Mouse (Mus musculus) liver, adult 2 months (tissue): Measurements from ENCODE around the gene Ifitm2. TPM values are rescaled to one million over a fixed set of nuclear protein-coding genes. Genes with fewer than 3 reads are reported as not detected.

Source experiments
- DNase-seq: peaks from one replicate; pipeline ENCODE4 v3.0.0-alpha.2; 2011; ENCODE audit warnings: low read depth, low spot score; ENCODE audit errors: extremely low read depth
- H3K27ac ChIP-seq: fragments of 200-500 bp; replicated peaks from 2 replicates; pipeline ENCODE4 v1.5.1; 2012; ENCODE audit warnings: low read depth, mild to moderate bottlenecking, control low read depth, inconsistent platforms, low read length; ENCODE audit not compliant: insufficient read depth
- H3K27me3 ChIP-seq: fragments of 200-500 bp; 2 replicates; pipeline ENCODE4 v1.6.1; 2012; ENCODE audit warnings: mild to moderate bottlenecking, moderate library complexity, low read length, inconsistent platforms; ENCODE audit not compliant: control insufficient read depth, insufficient read depth
- H3K36me3 ChIP-seq: fragments of 200-500 bp; 2 replicates; pipeline ENCODE4 v1.6.1; 2012; ENCODE audit warnings: low read length, inconsistent platforms; ENCODE audit not compliant: control insufficient read depth, insufficient read depth
- H3K4me1 ChIP-seq: fragments of 200-500 bp; 2 replicates; pipeline ENCODE4 v1.6.1; 2011; ENCODE audit warnings: low read length; ENCODE audit not compliant: control insufficient read depth, insufficient read depth
- H3K4me3 ChIP-seq: fragments of 200-500 bp; 2 replicates; pipeline ENCODE4 v1.5.1; 2011; ENCODE audit warnings: low read depth, mild to moderate bottlenecking, control low read depth, low read length, moderate library complexity; ENCODE audit not compliant: insufficient read depth
- H3K79me2 ChIP-seq: fragments of 200-500 bp; 2 replicates; pipeline ENCODE4 v1.6.1; 2012; ENCODE audit warnings: inconsistent platforms, mild to moderate bottlenecking, low read length, moderate library complexity; ENCODE audit not compliant: control insufficient read depth, insufficient read depth
- H3K9ac ChIP-seq: fragments of 200-500 bp; 2 replicates; pipeline ENCODE4 v1.6.1; 2012; ENCODE audit warnings: low read depth, mild to moderate bottlenecking, control low read depth, inconsistent platforms, low read length
- CTCF ChIP-seq: fragments of 200-500 bp; IDR thresholded peaks from 2 replicates; pipeline ENCODE4 v1.5.1; 2011; ENCODE audit warnings: low read depth, low read length, control low read depth
- POLR2A ChIP-seq: fragments of 200-500 bp; IDR thresholded peaks from 2 replicates; pipeline ENCODE4 v1.6.1; 2011; ENCODE audit warnings: low read length, control low read depth; ENCODE audit not compliant: insufficient read depth; ENCODE audit errors: extremely low read depth
- WGBS: fragments of 180-500 bp; shearing (Covaris S2); methylation state at CpG from one replicate; pipeline ENCODE4 v1.1.7; 2018; 5-methylcytosine and 5-hydroxymethylcytosine counted together
- polyA plus RNA-seq: library from polyadenylated mRNA; depleted of rRNA; stranded (reverse); fragments of >200 nt; gene quantifications from 2 replicates; pipeline ENCODE4 v1.2.3, GENCODE M21; 2012; rRNA removed
- total RNA-seq: library from RNA; depleted of rRNA; stranded (reverse); fragments of >200 nt; gene quantifications from 2 replicates; pipeline ENCODE4 v1.2.3, GENCODE M21; 2014; rRNA removed

Ifitm2 gene
- total RNA-seq (270 and 282 TPM in 2 replicates), polyA plus RNA-seq (968 and 1,028 TPM in 2 replicates)

DNA sequence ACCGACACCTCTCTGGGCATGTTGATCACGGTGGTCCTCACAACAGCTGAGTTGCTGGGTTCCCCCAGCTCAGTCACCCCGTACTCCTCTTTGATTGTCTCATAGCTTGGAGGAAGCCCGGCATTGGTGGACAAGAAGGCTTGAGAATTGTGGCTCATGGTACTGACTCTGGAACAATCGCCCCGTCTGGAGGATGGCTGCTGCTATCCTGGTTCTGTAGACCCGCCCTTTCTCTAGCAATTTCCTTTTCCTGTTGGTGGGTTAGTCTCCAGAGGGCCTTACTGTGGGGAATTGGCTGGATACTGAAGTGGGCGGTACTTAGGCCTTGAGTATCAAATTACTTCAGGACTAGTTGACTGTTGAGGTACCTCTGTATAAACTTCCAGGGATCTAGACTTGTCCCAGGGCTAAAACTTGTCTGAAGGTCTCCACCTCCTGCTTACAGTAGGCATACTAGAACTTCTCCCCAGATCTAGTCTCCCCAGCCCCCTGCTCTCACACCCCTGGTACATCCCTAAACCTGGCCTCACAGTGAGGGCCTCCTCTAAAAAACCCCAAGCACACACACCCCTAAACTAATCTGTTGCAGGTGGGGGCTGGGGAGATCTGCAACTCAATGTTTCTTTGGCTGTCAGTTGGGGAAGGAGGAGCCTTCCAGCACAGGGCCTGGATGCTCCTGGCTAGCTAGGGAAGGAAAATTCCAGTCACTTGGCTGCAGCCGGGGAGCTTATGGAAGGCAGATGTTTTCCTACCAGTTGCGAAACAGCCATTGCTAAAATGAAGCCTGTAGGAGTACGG is at the start of gene Ifitm2, which contains the start of gene Gm45717:
Gene Ifitm2 (minus strand): TSS at position 230 of the 798 bp plus-strand sequence.
Gene Gm45717 (minus strand): TSS at position 180 of the 798 bp plus-strand sequence.
- Histone ChIP-seq H3K27ac (peak within 1 kb of the TSS; percentile 95), H3K9ac (peak within 1 kb of the TSS; percentile 88), H3K27me3 (no peaks in the 10 kb centered on the region), H3K4me3 (peak within 1 kb of the TSS; percentile 77), H3K4me1 (peaks cover 7% of the 10 kb centered on the region), H3K79me2 (peaks cover 17% of the 10 kb centered on the region), H3K36me3 (no peaks in the 10 kb centered on the region)
- under 1% methylated on average over 11 of the region's 11 CpGs for WGBS
- TF ChIP-seq CTCF: no peak
- TF ChIP-seq POLR2A: no peak
- peak; percentile 95 for DNase-seq

DNA sequence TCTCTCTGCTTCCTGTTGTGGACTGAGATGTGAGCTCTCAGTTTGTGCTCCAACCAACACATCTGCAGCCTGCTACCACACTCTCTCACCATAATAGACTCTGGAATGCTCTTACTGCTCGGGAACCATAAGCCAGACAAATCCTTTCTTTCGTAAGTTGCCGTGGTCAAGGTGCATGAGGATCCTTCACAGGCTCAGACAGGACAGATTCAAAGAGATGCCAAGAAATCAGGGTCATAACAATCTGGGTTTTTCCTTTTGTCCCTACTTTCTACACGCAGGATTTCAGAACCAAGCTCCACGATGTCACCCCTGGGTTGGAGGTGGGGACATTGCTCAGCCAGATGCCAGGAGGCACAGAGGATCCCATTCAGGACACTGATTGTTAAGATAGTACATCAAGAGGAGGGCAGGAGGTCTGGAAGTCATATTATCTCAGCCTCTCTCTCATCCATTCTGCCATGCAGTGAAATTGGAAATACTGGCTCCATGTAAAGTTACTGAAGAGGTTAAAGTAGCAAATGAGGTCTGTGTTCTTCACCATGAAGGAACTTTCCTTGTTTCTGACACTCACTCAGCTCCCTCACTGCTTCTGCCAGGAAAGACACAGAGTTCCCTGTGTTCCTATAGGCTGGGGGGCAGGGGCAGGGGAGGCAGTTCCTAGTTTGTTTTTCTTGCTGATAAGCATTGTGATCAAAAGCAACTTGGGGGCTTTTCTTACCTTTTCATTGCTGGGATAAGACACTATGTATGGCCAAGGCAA is 47.6 kb upstream of the Ifitm2 start:
- TF ChIP-seq POLR2A (no peak), CTCF (no peak)
- Histone ChIP-seq H3K27me3 (no peaks in the 10 kb centered on the region), H3K79me2 (no peaks in the 10 kb centered on the region), H3K36me3 (no peaks in the 10 kb centered on the region), H3K9ac (no peak overlapping the region), H3K4me3 (no peak overlapping the region), H3K27ac (no peak overlapping the region), H3K4me1 (0 out of 2 replicates have a peak, but pooled peaks cover 2% of the 10 kb centered on the region)
- no peak for DNase-seq
- 77% methylated on average over 5 of the region's 5 CpGs for WGBS

DNA sequence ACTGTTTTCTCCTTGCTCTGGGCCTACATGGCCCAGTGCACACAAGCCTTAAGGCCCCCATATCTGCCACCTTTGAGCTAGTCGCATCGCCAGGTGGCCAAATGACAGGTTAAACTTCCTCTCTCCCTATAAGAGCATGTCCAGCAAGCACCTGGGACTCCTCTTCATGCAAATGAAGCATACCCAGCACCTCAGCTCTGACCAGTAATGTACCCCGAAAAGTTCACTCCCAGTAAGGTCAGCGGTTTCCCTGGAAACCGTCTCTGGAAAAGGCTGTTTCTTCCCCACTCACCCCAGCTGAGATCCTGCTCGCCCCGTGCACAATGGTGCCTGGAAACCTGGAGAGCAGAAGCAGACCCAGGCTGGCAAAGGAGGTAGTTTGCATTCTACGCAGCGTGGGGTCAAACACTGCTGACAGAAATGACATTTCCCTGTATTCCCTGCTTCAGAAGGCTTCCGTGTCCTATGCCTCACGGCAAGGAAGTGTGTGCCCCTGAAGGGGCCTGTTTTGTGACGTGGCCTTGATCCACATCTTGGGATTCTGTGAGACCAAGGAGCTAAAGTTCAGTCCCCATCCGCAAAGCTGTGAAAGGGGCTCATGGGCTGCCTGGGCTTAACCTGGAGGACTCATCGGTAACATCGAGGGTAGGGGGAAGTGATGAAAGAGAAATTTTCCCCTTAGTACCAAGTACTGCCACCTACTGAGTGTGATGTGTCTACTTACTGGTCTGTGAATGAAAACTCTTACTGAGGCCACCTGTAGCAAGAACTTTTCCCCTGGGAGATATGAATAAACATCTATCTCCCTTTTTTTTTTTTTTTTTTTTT is 45.3 kb upstream of the Ifitm2 start:
- no peaks in the 10 kb centered on the region for H3K79me2 ChIP-seq
- 88% methylated on average over 15 of the region's 15 CpGs for WGBS
- H3K9ac ChIP-seq: no peak overlapping the region
- no peak for DNase-seq
- H3K27ac ChIP-seq: no peak overlapping the region
- H3K27me3 ChIP-seq: no peaks in the 10 kb centered on the region
- H3K4me3 ChIP-seq: no peak overlapping the region
- TF ChIP-seq POLR2A (no peak), CTCF (no peak)
- no peaks in the 10 kb centered on the region for H3K36me3 ChIP-seq
- 0 out of 2 replicates have a peak, but pooled peaks cover 2% of the 10 kb centered on the region for H3K4me1 ChIP-seq

GRCm38 (mm10) chr7:140998853-140999700 is 43.3 kb upstream of the Ifitm2 start:
- TF ChIP-seq CTCF: no peak
- Histone ChIP-seq H3K4me3 (no peak overlapping the region), H3K79me2 (no peaks in the 10 kb centered on the region), H3K27me3 (no peaks in the 10 kb centered on the region), H3K4me1 (0 out of 2 replicates have a peak, but pooled peaks cover 2% of the 10 kb centered on the region), H3K36me3 (no peaks in the 10 kb centered on the region), H3K27ac (no peak overlapping the region), H3K9ac (no peak overlapping the region)
- DNase-seq: peak; percentile 21
- whole genome bisulfite sequencing: 76% methylated on average over 11 of the region's 11 CpGs

DNA sequence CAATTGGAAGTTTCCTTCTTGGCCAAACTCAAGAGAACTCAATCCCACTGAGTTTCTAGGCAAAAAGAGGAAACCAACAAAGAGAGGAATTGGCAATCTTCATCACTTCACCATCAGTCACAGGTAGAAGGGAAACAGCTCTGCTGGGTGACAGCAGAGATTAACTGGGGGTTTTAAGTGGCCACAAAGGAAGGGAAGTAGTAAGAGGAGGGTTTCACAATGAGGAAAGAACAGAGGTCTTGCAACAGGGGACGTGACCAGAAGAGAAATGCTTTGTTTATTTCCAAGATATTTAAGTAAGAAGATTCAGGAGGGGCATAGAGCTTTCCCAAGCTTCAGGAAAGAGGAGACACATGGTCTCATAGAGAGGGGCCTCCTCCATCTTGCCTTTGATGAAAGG is 42.0 kb upstream of the Ifitm2 start:
- Histone ChIP-seq H3K9ac (no peak overlapping the region), H3K36me3 (no peaks in the 10 kb centered on the region), H3K79me2 (no peaks in the 10 kb centered on the region), H3K27ac (no peak overlapping the region), H3K4me3 (no peak overlapping the region), H3K4me1 (0 out of 2 replicates have a peak, but pooled peaks cover 2% of the 10 kb centered on the region), H3K27me3 (no peaks in the 10 kb centered on the region)
- WGBS: 81% methylated on average over 1 of the region's 1 CpGs
- DNase-seq: peak; percentile 9
- TF ChIP-seq POLR2A: no peak
- no peak for TF ChIP-seq CTCF
